Mouse (Mus musculus): ENCODE results near the gene Serpinb3c. TPM values are rescaled to one million over a fixed set of nuclear protein-coding genes. Genes with fewer than 3 reads are reported as not detected.
"Not testable (repeated sequence)": the region's sequence is repeated elsewhere in the genome, so short reads cannot be mapped to it uniquely, and the experiment has no call there.

Gene Serpinb3c
- total RNA-seq (2014; rRNA removed) (not detected in 2 replicates), polyA plus RNA-seq (2012; rRNA removed) (not detected in 2 replicates)

GRCm38 (mm10) chr1:107278261-107278660 is at the start of gene Serpinb3c, which contains the start of gene Serpinb3b:
Gene Serpinb3c (minus strand): TSS chr1:107278371.
Gene Serpinb3b (minus strand): TSS chr1:107278361.
- not testable (repeated sequence) for H3K9ac ChIP-seq (ENCODE audit: low read depth, low read length); H3K27ac ChIP-seq (replicated peaks; ENCODE audit: insufficient read depth, low read depth, low read length); H3K27me3 ChIP-seq (ENCODE audit: control insufficient read depth, insufficient read depth, low read length); H3K36me3 ChIP-seq (ENCODE audit: control insufficient read depth, insufficient read depth, low read length); DNase-seq (ENCODE audit: extremely low read depth, low read depth, low spot score); H3K4me3 ChIP-seq (ENCODE audit: insufficient read depth, low read depth, low read length); H3K4me1 ChIP-seq (ENCODE audit: control insufficient read depth, insufficient read depth, low read length); H3K79me2 ChIP-seq (ENCODE audit: control insufficient read depth, insufficient read depth, low read length)

DNA sequence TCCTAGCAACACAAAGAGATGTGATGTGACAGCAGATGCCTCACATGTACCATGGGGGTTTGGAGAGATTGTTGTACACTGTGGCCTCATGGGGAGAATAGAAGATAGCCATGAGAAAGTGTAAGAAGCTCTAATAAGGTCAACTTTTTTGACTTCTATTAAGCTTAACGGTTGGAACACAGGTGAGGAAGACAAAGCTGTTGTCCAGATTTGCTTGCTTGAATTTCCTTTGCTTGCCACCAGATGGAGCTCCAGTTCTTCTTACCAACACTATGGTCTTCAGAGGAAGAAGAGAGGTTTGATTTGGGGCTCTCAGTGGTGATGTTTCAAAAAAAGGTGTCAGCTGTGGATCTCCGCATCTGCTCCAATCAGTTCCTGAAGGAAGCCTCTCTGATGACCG is 35.0 kb downstream of the Serpinb3c start:
- WGBS, result 31% methylated on average over 3 of the region's 3 CpGs
- H3K9ac ChIP-seq (ENCODE audit: low read depth, low read length), result not testable (repeated sequence)

More for the DNA sequence above, 35.0 kb downstream of the Serpinb3c start:
- H3K27ac ChIP-seq (replicated peaks; ENCODE audit: insufficient read depth, low read depth, low read length); H3K79me2 ChIP-seq (ENCODE audit: control insufficient read depth, insufficient read depth, low read length); H3K4me1 ChIP-seq (ENCODE audit: control insufficient read depth, insufficient read depth, low read length); H3K4me3 ChIP-seq (ENCODE audit: insufficient read depth, low read depth, low read length); H3K36me3 ChIP-seq (ENCODE audit: control insufficient read depth, insufficient read depth, low read length); H3K27me3 ChIP-seq (ENCODE audit: control insufficient read depth, insufficient read depth, low read length): not testable (repeated sequence)
- peak; percentile 2 for DNase-seq (ENCODE audit: extremely low read depth, low read depth, low spot score)

Other genes starting within 250 kb of the Serpinb3c start
- not detected in 2 replicates for gene Serpinb3a, start 226.1 kb downstream of the Serpinb3c start, total RNA-seq (2014; rRNA removed)
- gene Serpinb3a, start 226.1 kb downstream of the Serpinb3c start, polyA plus RNA-seq (2012; rRNA removed), result not detected in 2 replicates
- gene Serpinb3d, start 194.9 kb downstream of the Serpinb3c start, total RNA-seq (2014; rRNA removed), result not detected in 2 replicates
- gene Serpinb3d, start 194.9 kb downstream of the Serpinb3c start, polyA plus RNA-seq (2012; rRNA removed), result not detected in 2 replicates
- gene Serpinb3b, start within 50 bp of the Serpinb3c start, total RNA-seq (2014; rRNA removed), result not detected in 2 replicates
- gene Serpinb3b, start within 50 bp of the Serpinb3c start, polyA plus RNA-seq (2012; rRNA removed), result not detected in 2 replicates
- not detected in 2 replicates for gene Serpinb11, start 82.8 kb upstream of the Serpinb3c start, total RNA-seq (2014; rRNA removed)
- not detected in 2 replicates for gene Serpinb11, start 82.8 kb upstream of the Serpinb3c start, polyA plus RNA-seq (2012; rRNA removed)
- gene Serpinb7, start 121.3 kb upstream of the Serpinb3c start, total RNA-seq (2014; rRNA removed), result 0.18 TPM in 1 of 2 replicates, not detected in the other
- gene Serpinb7, start 121.3 kb upstream of the Serpinb3c start, polyA plus RNA-seq (2012; rRNA removed), result 0.37 TPM in 1 of 2 replicates, not detected in the other
- gene Serpinb2, start 233.1 kb upstream of the Serpinb3c start, total RNA-seq (2014; rRNA removed), result 0.13 TPM in 1 of 2 replicates, not detected in the other
- not detected in 2 replicates for gene Serpinb2, start 233.1 kb upstream of the Serpinb3c start, polyA plus RNA-seq (2012; rRNA removed)

Measured in liver, adult 2 months (tissue).